Mouse (Mus musculus): ENCODE measurements at regions not wholly inside any gene's neighbourhood (a gene's known extent, or its start where the extent isn't known, plus 50 kb on each side); places are given as distances from the start of the nearest gene placed in this dataset.

DNA sequence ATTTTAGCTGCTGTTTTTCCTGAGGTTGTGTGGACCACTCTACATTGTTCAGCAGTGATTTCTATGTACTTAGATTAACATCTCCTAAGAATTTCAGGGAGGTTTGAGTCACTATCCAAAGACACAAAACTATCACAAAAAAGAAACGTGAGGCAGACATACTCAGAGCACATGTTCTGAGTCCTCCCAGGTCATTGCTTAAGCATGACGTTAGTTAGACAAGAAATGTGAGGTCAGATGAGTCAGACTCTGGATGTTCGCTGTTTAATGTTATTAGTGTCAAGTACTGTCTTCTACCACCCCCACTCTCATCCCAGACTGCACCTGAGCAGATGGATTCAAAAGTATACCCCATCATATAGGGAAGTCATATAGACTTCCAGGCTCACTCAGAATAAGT is 475.0 kb downstream of the Etnk1 start:
- Histone ChIP-seq H3K9me3 (replicated peaks) (no peaks in the 10 kb centered on the region), H3K36me3 (no peaks in the 10 kb centered on the region), H3K27me3 (ENCODE audit: low read depth, poor library complexity, severe bottlenecking) (no peaks in the 10 kb centered on the region), H3K27ac (replicated peaks) (no peak overlapping the region), H3K4me1 (peaks cover 12% of the 10 kb centered on the region), H3K4me3 (no peak overlapping the region)
- WGBS: 86% methylated on average over 3 of the region's 3 CpGs
- no peak for DNase-seq (ENCODE audit: low spot score)

DNA sequence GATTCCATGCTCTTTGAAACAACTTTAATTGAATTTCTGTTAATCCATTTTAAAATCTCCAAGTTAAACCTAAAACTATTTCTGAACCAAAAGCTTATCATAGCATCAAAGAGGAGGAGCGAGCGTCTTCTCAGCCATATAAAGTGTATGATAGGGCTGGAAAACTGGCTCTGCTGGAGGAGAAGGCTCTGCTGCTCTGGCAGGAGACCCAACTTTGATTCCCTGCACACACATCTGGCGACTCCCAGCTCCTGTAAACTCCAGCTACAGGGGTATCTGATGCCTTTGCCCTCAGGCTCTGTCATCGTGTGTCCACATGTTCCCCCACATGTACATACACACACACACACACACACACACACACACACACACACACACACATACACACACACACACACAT is 479.0 kb downstream of the Etnk1 start:
- no peak for DNase-seq (ENCODE audit: low spot score)
- no peaks in the 10 kb centered on the region for H3K9me3 ChIP-seq (replicated peaks)
- no peak overlapping the region for H3K4me3 ChIP-seq
- H3K36me3 ChIP-seq: no peaks in the 10 kb centered on the region
- H3K27me3 ChIP-seq (ENCODE audit: low read depth, poor library complexity, severe bottlenecking): no peaks in the 10 kb centered on the region
- no peak overlapping the region for H3K27ac ChIP-seq (replicated peaks)
- H3K4me1 ChIP-seq: no peaks in the 10 kb centered on the region
- WGBS: 86% methylated on average over 4 of the region's 4 CpGs

DNA sequence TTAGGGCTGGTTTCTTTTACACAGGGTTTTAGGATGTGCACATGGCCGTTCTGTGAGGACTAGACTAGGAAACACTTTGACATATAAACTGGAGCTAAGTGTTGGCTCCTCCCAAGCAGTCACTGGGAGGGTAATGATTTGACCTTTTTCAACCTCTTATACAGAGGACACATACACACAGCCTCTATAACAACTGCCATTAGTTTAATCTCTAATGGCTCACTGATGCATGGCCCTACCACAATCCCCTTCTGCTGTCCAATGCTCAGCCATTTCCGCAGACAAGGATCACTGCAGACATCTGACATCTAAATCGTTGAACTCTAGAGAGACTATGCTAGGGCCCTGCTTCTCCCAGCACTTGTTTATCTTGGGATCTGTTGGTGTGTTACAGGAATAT is 481.5 kb downstream of the Etnk1 start:
- H3K27ac ChIP-seq (replicated peaks): no peak overlapping the region
- H3K4me1 ChIP-seq: no peaks in the 10 kb centered on the region
- no peak for DNase-seq (ENCODE audit: low spot score)
- H3K9me3 ChIP-seq (replicated peaks): peaks cover 9% of the 10 kb centered on the region
- no peaks in the 10 kb centered on the region for H3K27me3 ChIP-seq (ENCODE audit: low read depth, poor library complexity, severe bottlenecking)
- WGBS: 72% methylated on average over 3 of the region's 3 CpGs
- no peak overlapping the region for H3K4me3 ChIP-seq
- H3K36me3 ChIP-seq: no peaks in the 10 kb centered on the region

DNA sequence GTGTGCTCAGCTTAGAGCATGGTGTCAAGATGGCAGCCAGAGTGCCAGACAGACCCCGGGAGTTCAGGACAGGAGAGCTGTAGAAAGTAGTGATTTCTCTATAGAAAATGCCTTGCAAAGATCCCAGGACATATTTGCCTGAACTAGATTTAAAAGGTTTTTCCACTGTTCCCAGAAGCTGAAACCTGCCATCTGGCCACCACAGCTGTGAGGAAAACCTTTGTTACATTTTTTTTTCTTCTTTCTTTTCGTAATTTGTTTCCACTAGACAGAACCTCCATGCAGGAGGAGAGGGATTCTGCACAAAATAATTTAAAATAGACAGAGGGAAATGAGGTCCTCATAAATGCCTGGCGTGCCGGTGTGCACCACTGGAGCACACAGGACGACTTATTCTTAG is 489.6 kb downstream of the Etnk1 start:
- H3K4me3 ChIP-seq: no peak overlapping the region
- no peak overlapping the region for H3K27ac ChIP-seq (replicated peaks)
- no peak for DNase-seq (ENCODE audit: low spot score)

DNA sequence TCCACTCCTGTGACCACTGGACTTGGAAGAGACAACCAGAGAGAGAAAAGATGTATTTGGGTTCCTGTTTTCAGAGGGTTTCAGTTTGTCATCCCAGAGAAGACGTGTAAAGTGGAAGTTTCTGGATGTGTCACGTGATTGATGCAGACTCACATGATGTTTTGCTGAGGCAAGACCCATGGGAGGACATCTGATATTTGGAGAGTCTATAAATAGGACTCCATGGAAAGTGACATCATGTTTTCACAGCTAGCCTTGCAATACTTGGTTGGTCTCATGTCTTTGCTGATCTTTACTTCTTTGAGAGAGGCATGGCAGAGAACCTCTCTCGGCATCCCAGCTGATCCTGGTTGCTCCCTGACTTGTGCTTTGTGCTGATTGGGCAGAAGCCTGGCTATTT is 493.8 kb downstream of the Etnk1 start:
- no peaks in the 10 kb centered on the region for H3K4me1 ChIP-seq
- no peaks in the 10 kb centered on the region for H3K9me3 ChIP-seq (replicated peaks)
- no peak for DNase-seq (ENCODE audit: low spot score)
- WGBS: 83% methylated on average over 3 of the region's 3 CpGs
- no peaks in the 10 kb centered on the region for H3K27me3 ChIP-seq (ENCODE audit: low read depth, poor library complexity, severe bottlenecking)
- H3K4me3 ChIP-seq: no peak overlapping the region
- no peak overlapping the region for H3K27ac ChIP-seq (replicated peaks)
- H3K36me3 ChIP-seq: no peaks in the 10 kb centered on the region

More for the DNA sequence above, 489.6 kb downstream of the Etnk1 start:
- Histone ChIP-seq H3K36me3 (no peaks in the 10 kb centered on the region), H3K27me3 (ENCODE audit: low read depth, poor library complexity, severe bottlenecking) (no peaks in the 10 kb centered on the region), H3K9me3 (replicated peaks) (peaks cover 15% of the 10 kb centered on the region), H3K4me1 (no peaks in the 10 kb centered on the region)
- 82% methylated on average over 5 of the region's 5 CpGs for WGBS

DNA sequence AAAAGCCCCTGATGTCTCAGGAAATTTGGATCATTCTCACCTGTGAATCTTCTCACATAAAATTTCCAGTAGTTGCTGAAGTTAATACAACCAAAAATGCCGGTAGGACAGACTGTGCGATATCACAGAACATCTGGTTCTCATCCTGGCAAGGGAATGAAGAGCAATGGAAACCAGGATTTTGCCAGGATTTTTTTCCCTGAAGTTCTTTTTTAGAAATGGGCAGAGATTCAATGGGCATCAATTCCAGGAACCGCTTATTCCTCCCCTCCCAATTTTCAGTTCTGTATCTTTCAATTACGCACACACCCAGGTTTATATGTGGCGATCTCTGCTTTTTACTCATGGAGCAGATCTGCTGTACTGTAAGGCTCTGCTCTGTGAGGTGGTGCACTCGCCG is 496.3 kb downstream of the Etnk1 start:
- Histone ChIP-seq H3K4me3 (no peak overlapping the region), H3K4me1 (no peaks in the 10 kb centered on the region), H3K27ac (replicated peaks) (no peak overlapping the region), H3K9me3 (replicated peaks) (no peaks in the 10 kb centered on the region), H3K27me3 (ENCODE audit: low read depth, poor library complexity, severe bottlenecking) (no peaks in the 10 kb centered on the region), H3K36me3 (no peaks in the 10 kb centered on the region)
- DNase-seq (ENCODE audit: low spot score): no peak
- 95% methylated on average over 7 of the region's 7 CpGs for WGBS

DNA sequence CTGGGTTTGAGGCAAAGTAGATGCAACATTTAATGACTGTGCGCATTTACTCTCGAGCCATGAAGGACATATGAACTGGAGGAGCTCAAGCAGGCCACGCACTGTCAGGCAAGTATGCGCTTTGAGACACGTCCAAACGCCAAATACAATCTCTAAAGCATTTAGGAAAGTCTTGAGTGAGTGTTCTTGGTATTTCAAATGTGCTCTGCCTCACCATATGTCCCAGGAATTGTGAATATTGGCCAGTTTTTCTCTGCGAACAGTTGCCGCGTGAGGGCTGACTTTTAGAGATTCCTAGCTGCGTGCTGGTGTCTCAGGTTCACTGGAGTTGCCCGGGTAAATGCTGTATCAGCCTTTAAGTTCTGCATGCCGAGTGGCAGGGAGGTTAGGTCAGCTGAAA is 498.4 kb downstream of the Etnk1 start:
- Histone ChIP-seq H3K4me3 (no peak overlapping the region), H3K9me3 (replicated peaks) (no peaks in the 10 kb centered on the region), H3K27me3 (ENCODE audit: low read depth, poor library complexity, severe bottlenecking) (no peaks in the 10 kb centered on the region), H3K4me1 (no peaks in the 10 kb centered on the region), H3K27ac (replicated peaks) (no peak overlapping the region), H3K36me3 (no peaks in the 10 kb centered on the region)
- no peak for DNase-seq (ENCODE audit: low spot score)
- WGBS: 91% methylated on average over 12 of the region's 12 CpGs

DNA sequence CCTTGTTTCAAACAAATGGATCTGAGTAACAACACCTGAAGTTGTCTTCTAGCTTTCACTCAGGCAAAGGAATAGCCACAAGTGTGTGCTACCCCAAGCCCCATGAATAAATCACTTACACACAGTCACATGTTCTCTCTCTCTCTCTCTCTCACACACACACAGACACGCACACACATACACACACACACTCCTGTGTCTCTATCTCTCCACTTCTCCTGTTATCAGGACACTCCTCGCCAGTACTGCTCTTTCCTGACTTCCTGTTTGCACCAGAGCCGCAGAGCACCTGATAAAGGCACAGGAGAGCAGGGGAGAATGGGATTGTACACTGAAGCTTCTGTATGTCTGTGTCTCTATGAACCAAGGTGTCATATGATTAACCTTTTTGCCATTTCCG is 501.5 kb downstream of the Etnk1 start:
- no peaks in the 10 kb centered on the region for H3K9me3 ChIP-seq (replicated peaks)
- WGBS: 89% methylated on average over 4 of the region's 4 CpGs
- H3K4me3 ChIP-seq: no peak overlapping the region
- H3K27ac ChIP-seq (replicated peaks): no peak overlapping the region
- H3K36me3 ChIP-seq: no peaks in the 10 kb centered on the region
- H3K27me3 ChIP-seq (ENCODE audit: low read depth, poor library complexity, severe bottlenecking): no peaks in the 10 kb centered on the region
- DNase-seq (ENCODE audit: low spot score): no peak
- H3K4me1 ChIP-seq: no peaks in the 10 kb centered on the region

DNA sequence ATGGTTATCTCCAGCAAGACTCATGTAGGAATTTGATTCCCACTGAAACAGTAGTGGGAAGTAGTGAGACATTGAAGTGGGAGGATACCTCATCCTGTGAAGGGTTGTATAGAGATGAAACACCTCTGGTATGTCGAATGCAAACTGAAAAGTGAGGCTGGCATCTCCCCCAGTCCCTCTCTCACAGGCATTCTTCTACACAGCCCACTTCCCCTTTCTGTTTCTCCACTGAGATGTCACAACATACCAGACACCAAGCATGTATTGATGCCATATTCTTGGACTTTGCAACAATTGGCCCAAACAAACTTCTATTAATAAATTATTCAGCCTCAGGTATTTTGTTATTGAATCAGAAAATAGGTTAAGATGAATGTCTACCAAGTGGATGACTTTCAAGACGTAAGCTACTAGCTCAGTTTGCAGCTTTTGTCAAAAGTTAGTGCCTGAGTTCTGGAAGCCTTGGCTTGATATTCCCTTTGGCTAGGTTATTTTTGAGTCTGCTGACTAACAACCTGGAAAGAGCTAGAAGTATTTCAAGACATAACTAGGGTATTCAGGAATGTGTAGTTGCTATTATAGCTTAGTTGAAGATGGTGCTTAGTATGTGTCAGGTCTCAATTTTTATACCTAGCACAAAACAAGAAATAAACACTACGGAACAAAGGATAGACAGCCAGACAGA is 502.6 kb downstream of the Etnk1 start:
- Histone ChIP-seq H3K4me1 (no peaks in the 10 kb centered on the region), H3K27ac (replicated peaks) (no peak overlapping the region), H3K36me3 (no peaks in the 10 kb centered on the region), H3K4me3 (no peak overlapping the region), H3K27me3 (ENCODE audit: low read depth, poor library complexity, severe bottlenecking) (no peaks in the 10 kb centered on the region), H3K9me3 (replicated peaks) (no peaks in the 10 kb centered on the region)
- no peak for DNase-seq (ENCODE audit: low spot score)
- 72% methylated on average over 3 of the region's 3 CpGs for WGBS

DNA sequence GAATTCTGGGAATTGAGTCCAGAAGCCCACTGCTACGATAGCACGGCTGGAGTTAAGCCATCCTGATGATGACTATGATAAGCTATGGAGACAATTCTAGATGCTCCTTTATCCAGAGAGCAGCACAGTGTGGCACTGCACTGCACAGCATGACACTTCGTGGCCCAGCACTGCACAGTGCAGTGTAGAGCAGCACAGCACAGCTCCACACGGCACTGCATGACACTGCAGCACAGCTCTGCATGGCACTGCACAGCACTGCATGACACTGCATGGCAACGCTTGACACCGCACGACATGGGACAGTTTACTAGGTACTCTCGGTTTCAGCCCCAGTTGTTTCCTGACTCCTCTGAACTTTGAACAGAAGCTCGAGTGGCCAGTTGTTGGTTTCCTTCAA is 523.1 kb downstream of the Etnk1 start:
- H3K27ac ChIP-seq (replicated peaks): no peak overlapping the region
- no peaks in the 10 kb centered on the region for H3K4me1 ChIP-seq
- H3K9me3 ChIP-seq (replicated peaks): no peaks in the 10 kb centered on the region
- no peak overlapping the region for H3K4me3 ChIP-seq
- DNase-seq (ENCODE audit: low spot score): no peak
- H3K27me3 ChIP-seq (ENCODE audit: low read depth, poor library complexity, severe bottlenecking): no peaks in the 10 kb centered on the region
- WGBS: 93% methylated on average over 9 of the region's 9 CpGs
- H3K36me3 ChIP-seq: no peaks in the 10 kb centered on the region

DNA sequence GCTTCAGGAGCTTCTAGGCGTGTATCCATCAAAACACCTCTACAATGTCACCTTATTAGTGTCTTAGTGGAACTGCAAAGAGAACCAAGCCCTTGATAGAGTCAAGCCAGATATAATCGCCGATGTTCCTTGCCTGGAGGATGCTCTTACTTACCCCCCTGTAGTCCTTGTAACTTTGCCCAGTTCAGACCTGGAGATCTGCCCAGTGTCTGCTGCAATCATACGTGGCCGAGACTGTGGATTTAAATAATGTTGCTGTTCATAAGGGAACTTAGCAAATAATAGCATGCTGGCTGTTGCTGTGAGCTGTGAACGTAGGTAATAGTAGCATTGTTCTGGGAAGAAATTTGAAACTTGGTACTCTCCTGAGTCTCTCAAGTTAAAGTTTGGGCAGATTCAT is 523.8 kb downstream of the Etnk1 start:
- Histone ChIP-seq H3K27me3 (ENCODE audit: low read depth, poor library complexity, severe bottlenecking) (no peaks in the 10 kb centered on the region), H3K4me3 (no peak overlapping the region), H3K36me3 (no peaks in the 10 kb centered on the region), H3K9me3 (replicated peaks) (no peaks in the 10 kb centered on the region), H3K4me1 (no peaks in the 10 kb centered on the region), H3K27ac (replicated peaks) (no peak overlapping the region)
- DNase-seq (ENCODE audit: low spot score): no peak
- WGBS: 91% methylated on average over 6 of the region's 6 CpGs

DNA sequence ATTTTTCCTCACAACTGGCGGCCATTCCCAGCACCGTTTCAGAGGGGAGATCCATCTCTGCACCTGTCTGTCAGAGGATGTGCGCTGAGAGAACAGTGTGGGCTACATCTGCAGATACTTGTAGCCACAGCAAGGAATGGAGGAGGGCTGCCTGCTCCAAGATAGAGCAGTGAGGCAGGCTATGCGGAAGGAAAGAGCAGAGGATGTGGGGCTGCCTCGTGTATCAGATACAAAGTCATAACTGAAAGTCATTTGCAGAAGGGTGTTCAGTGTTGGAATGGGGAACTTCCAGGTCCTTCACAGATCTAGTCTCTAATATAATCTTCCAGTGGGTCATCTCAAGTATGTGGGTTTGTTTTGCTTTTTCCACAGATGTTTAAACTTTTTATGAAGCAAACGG is 531.0 kb downstream of the Etnk1 start:
- no peaks in the 10 kb centered on the region for H3K27me3 ChIP-seq (ENCODE audit: low read depth, poor library complexity, severe bottlenecking)
- no peak overlapping the region for H3K4me3 ChIP-seq
- no peaks in the 10 kb centered on the region for H3K36me3 ChIP-seq
- peaks cover 1% of the 10 kb centered on the region; the same call in 1 of the 2 replicates for H3K4me1 ChIP-seq
- no peaks in the 10 kb centered on the region for H3K9me3 ChIP-seq (replicated peaks)
- no peak overlapping the region for H3K27ac ChIP-seq (replicated peaks)
- no peak for DNase-seq (ENCODE audit: low spot score)
- WGBS: 79% methylated on average over 6 of the region's 6 CpGs

DNA sequence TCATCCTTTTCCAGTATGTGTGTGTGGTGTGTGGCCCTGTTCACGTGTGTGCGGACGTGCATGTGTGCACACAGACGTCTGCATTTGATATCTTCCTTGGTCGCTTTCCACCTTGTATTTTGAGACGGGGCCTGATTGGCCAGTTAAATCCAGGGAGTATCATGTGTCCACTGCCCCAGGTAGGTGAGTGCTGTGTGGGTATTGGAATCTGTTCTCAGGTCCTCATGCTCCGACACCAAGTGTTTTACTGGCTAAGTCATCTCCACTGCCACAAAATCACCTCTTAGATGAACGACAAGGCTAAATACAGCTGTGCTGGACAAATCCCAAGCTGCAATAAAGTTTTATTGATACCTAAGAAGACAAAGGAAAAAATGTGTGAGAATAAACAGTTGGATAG is 537.0 kb downstream of the Etnk1 start:
- Histone ChIP-seq H3K4me3 (no peak overlapping the region), H3K9me3 (replicated peaks) (no peaks in the 10 kb centered on the region), H3K4me1 (peaks cover 4% of the 10 kb centered on the region; the same call in 1 of the 2 replicates), H3K36me3 (no peaks in the 10 kb centered on the region), H3K27ac (replicated peaks) (no peak overlapping the region), H3K27me3 (ENCODE audit: low read depth, poor library complexity, severe bottlenecking) (no peaks in the 10 kb centered on the region)
- DNase-seq (ENCODE audit: low spot score): no peak
- WGBS: 86% methylated on average over 8 of the region's 8 CpGs

DNA sequence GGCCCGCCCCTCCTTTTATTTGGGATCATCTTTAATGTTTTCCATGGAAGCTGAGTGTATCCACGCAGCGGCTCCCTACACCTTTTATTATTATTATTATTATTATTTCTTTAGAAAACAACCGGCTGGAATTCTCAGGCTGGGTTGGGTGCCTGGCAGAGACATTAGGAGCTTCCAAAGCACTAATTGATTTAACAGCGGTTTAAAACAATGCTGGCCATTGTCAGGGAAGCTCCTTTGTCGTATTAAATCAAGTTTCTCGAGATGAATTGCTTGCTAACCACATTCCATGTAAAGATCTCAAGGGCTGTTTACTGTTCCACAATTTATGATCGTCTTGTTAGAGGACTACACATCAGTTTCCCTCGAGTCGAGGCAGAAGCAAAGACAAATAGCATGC is 539.4 kb downstream of the Etnk1 start:
- WGBS: 75% methylated on average over 10 of the region's 10 CpGs
- Histone ChIP-seq H3K27me3 (ENCODE audit: low read depth, poor library complexity, severe bottlenecking) (no peaks in the 10 kb centered on the region), H3K9me3 (replicated peaks) (no peaks in the 10 kb centered on the region), H3K4me3 (no peak overlapping the region), H3K4me1 (peaks cover 4% of the 10 kb centered on the region; the same call in 1 of the 2 replicates), H3K27ac (replicated peaks) (no peak overlapping the region), H3K36me3 (no peaks in the 10 kb centered on the region)
- DNase-seq (ENCODE audit: low spot score): no peak
